Mouse (Mus musculus) CH12.LX (cell line): ENCODE results near the gene Spib. TPM values are rescaled to one million over a fixed set of nuclear protein-coding genes. Genes with fewer than 3 reads are reported as not detected.

Experiments
- DNase-seq: peaks from one replicate; pipeline ENCODE4 v3.0.0-alpha.2; 2013; ENCODE audit errors: extremely low read depth
- H3K27ac ChIP-seq: 2 replicates; pipeline ENCODE4 v1.5.1; 2012; ENCODE audit warnings: low read depth, mild to moderate bottlenecking, control low read depth, moderate library complexity; ENCODE audit not compliant: insufficient read depth
- H3K27me3 ChIP-seq: replicated peaks from 2 replicates; pipeline ENCODE3; 2012; ENCODE audit warnings: inconsistent platforms
- H3K36me3 ChIP-seq, 2 experiments: replicated peaks in 1 of 2; 2 replicates each; pipeline versions ENCODE3 to v1.6.1; 2012; ENCODE audit warnings: inconsistent platforms in 1 of 2, low read length in 1 of 2, mild to moderate bottlenecking in 1 of 2, mixed read lengths in 1 of 2, moderate library complexity in 1 of 2; ENCODE audit not compliant: control insufficient read depth in 1 of 2, insufficient read depth in 1 of 2
- H3K4me1 ChIP-seq, 2 experiments: 2 replicates each; pipeline ENCODE4 v1.6.1; 2012; ENCODE audit warnings: inconsistent platforms in 1 of 2, moderate library complexity in 1 of 2; ENCODE audit not compliant: insufficient read depth in 2 of 2, control insufficient read depth in 1 of 2
- H3K4me2 ChIP-seq: 2 replicates; pipeline ENCODE4 v1.6.1; 2012; ENCODE audit warnings: low read depth, mild to moderate bottlenecking, control low read depth; ENCODE audit not compliant: poor library complexity, insufficient read depth, severe bottlenecking
- H3K4me3 ChIP-seq, 3 experiments: fragments of 150-350 bp in 1 of 3; sonication (generic) in 1 of 3; replicated peaks in 1 of 3; 2 replicates each; pipeline versions ENCODE3 to v1.5.1; 2011 to 2012; ENCODE audit warnings: low read depth in 2 of 3, low read length in 2 of 3, mild to moderate bottlenecking in 2 of 3, moderate library complexity in 2 of 3, control low read depth in 1 of 3, improper control_type of control experiment in 1 of 3, inconsistent platforms in 1 of 3, mixed read lengths in 1 of 3; ENCODE audit not compliant: poor library complexity in 1 of 3
- H3K79me2 ChIP-seq: replicated peaks from 2 replicates; pipeline ENCODE4 v1.6.1; 2012; ENCODE audit warnings: mild to moderate bottlenecking, moderate library complexity; ENCODE audit not compliant: control insufficient read depth, poor library complexity, insufficient read depth, severe bottlenecking; ENCODE audit errors: extremely low read depth
- H3K9ac ChIP-seq: 2 replicates; pipeline ENCODE4 v1.6.1; 2012; ENCODE audit warnings: low read depth, mild to moderate bottlenecking, control low read depth, moderate library complexity; ENCODE audit not compliant: insufficient read depth
- H3K9me3 ChIP-seq: replicated peaks from 2 replicates; pipeline ENCODE3; 2012; ENCODE audit warnings: low read length, inconsistent platforms, mixed read lengths
- CHD1 ChIP-seq: IDR thresholded peaks from 2 replicates; pipeline ENCODE4 v1.6.1; 2012; ENCODE audit warnings: low read depth, low read length, improper control_type of control experiment, inconsistent platforms
- CTCF ChIP-seq, 2 experiments: IDR thresholded peaks in 1 of 2; conservative IDR thresholded peaks in 1 of 2; 2 replicates each; pipeline ENCODE4 v1.5.1; 2011 to 2012; ENCODE audit warnings: low read depth in 2 of 2, low read length in 2 of 2, improper control_type of control experiment in 1 of 2, inconsistent platforms in 1 of 2, mild to moderate bottlenecking in 1 of 2, moderate library complexity in 1 of 2
- ELF1 ChIP-seq: IDR thresholded peaks from 2 replicates; pipeline ENCODE4 v1.6.1; 2014; ENCODE audit warnings: low read depth, mild to moderate bottlenecking, inconsistent platforms, low read length, improper control_type of control experiment
- EP300 ChIP-seq: IDR thresholded peaks from 2 replicates; pipeline ENCODE4 v1.6.1; 2011; ENCODE audit warnings: low read length, improper control_type of control experiment
- ETS1 ChIP-seq: conservative IDR thresholded peaks from 2 replicates; pipeline ENCODE4 v1.6.1; 2012; ENCODE audit warnings: low read depth, mild to moderate bottlenecking, inconsistent platforms, low read length, improper control_type of control experiment, moderate library complexity
- IRF4 ChIP-seq: IDR thresholded peaks from 2 replicates; pipeline ENCODE4 v1.6.1; 2014; ENCODE audit warnings: low read depth, mild to moderate bottlenecking, inconsistent platforms, low read length, improper control_type of control experiment
- JUND ChIP-seq: conservative IDR thresholded peaks from 2 replicates; pipeline ENCODE4 v1.6.1; 2011; ENCODE audit warnings: low read depth, low read length, improper control_type of control experiment
- MAFK ChIP-seq: IDR thresholded peaks from 2 replicates; pipeline ENCODE4 v1.6.1; 2011; ENCODE audit warnings: low read length, improper control_type of control experiment; ENCODE audit not compliant: insufficient replicate concordance
- MAZ ChIP-seq: IDR thresholded peaks from 2 replicates; pipeline ENCODE4 v1.6.1; 2012; ENCODE audit warnings: low read depth, mild to moderate bottlenecking, inconsistent platforms, low read length, improper control_type of control experiment, moderate library complexity
- NELFE ChIP-seq: IDR thresholded peaks from 2 replicates; pipeline ENCODE4 v1.6.1; 2011; ENCODE audit warnings: low read depth, low read length, improper control_type of control experiment
- PAX5 ChIP-seq: IDR thresholded peaks from 2 replicates; pipeline ENCODE4 v1.6.1; 2012; ENCODE audit warnings: low read length, inconsistent platforms, mixed read lengths
- POLR2AphosphoS2 ChIP-seq: IDR thresholded peaks from 2 replicates; pipeline ENCODE4 v1.6.1; 2011; ENCODE audit warnings: low read depth, low read length, improper control_type of control experiment
- RAD21 ChIP-seq: IDR thresholded peaks from 2 replicates; pipeline ENCODE4 v1.6.1; 2011; ENCODE audit warnings: low read depth, mild to moderate bottlenecking, low read length, improper control_type of control experiment, moderate library complexity
- RCOR1 ChIP-seq: conservative IDR thresholded peaks from 2 replicates; pipeline ENCODE4 v1.6.1; 2012; ENCODE audit warnings: low read depth, mild to moderate bottlenecking, inconsistent platforms, low read length, improper control_type of control experiment
- SMC3 ChIP-seq: IDR thresholded peaks from 2 replicates; pipeline ENCODE4 v1.6.1; 2011; ENCODE audit warnings: low read depth, low read length, improper control_type of control experiment
- ZC3H11A ChIP-seq: IDR thresholded peaks from 2 replicates; pipeline ENCODE4 v1.6.1; 2012; ENCODE audit warnings: low read depth, mild to moderate bottlenecking, inconsistent platforms, low read length, improper control_type of control experiment
- ZMIZ1 ChIP-seq: IDR thresholded peaks from 2 replicates; pipeline ENCODE4 v1.6.1; 2012; ENCODE audit warnings: low read depth, mild to moderate bottlenecking, inconsistent platforms, low read length, improper control_type of control experiment
- dilution Hi-C: fragments of 300-500 bp; cut with MboI; formaldehyde crosslinking; loops from 2 replicates; pipeline ENCODE4 v1.14.3; 2020; ENCODE audit warnings: low sequenced_read_pairs; ENCODE audit not compliant: extremely low pct_unique_long_range_greater_than_20kb, extremely low pct_ligation_motif_present
- in situ Hi-C: fragments of 300-500 bp; cut with MboI; formaldehyde crosslinking; loops from 3 replicates; pipeline ENCODE4 v1.14.3; 2019; ENCODE audit warnings: low sequenced_read_pairs, low pct_ligation_motif_present, low pct_unique_long_range_greater_than_20kb, mixed read lengths
- polyA plus RNA-seq: library from polyadenylated mRNA; unstranded; fragments of >175 nt; gene quantifications from 2 replicates; pipeline ENCODE4 v1.2.1, GENCODE M21; 2012; ENCODE audit warnings: low read depth; ENCODE audit not compliant: insufficient read length
- total RNA-seq, 2 experiments: library from RNA; depleted of rRNA; stranded (reverse); fragments of 300-350 nt in 1 of 2; fragments of >200 nt in 1 of 2; gene quantifications; 2 replicates each; pipeline ENCODE4 v1.2.3; 2012 to 2014

Gene Spib
- total and polyA plus RNA-seq, 3 experiments, result 194 to 336 (median 200) TPM

- no peak for TF ChIP-seq JUND
- TF ChIP-seq ZC3H11A, result peak; percentile 62
- TF ChIP-seq RAD21, result peak; percentile 96
- no peak for TF ChIP-seq MAZ
- TF ChIP-seq EP300, result no peak
- TF ChIP-seq CTCF (conservative IDR thresholded peaks at IDR 0.05 in 1 of 2, IDR thresholded peaks at IDR 0.05 in 1 of 2; ENCODE audit: low read depth in 2 of 2, low read length in 2 of 2), result peak; percentile 97 to 100
- peak; percentile 97 for TF ChIP-seq SMC3
- no peak for TF ChIP-seq ZMIZ1
- no peak overlapping the region for H3K4me2 ChIP-seq
- peak; percentile 76 for DNase-seq
- H3K27me3 ChIP-seq, result peaks cover 24% of the 10 kb centered on the region
- H3K4me1 ChIP-seq, result no peaks in the 10 kb centered on the region
- no peak overlapping the region for H3K9ac ChIP-seq
- H3K36me3 ChIP-seq, result peaks cover 4 to 39% of the 10 kb centered on the region in 2 experiments
- in situ Hi-C loops, result loop anchor here (10.0 kb wide), 1 partner anchor 100 kb away; the partner anchor contains the start of genes 1700008O03Rik and Syt3
- H3K27ac ChIP-seq, result no peak overlapping the region
- H3K79me2 ChIP-seq, result no peaks in the 10 kb centered on the region
- H3K9me3 ChIP-seq, result no peaks in the 10 kb centered on the region
- dilution Hi-C loops, result no loop called here
- H3K4me3 ChIP-seq, result no peak overlapping the region
These were observed 46.9 kb downstream of the Spib start for GRCm38 (mm10) chr7:44484841-44485571.

- H3K4me3 ChIP-seq, result no peak overlapping the region
- in situ Hi-C loops (loop anchor here (10.0 kb wide), 1 partner anchor 99 kb away; the partner anchor contains the start of genes 1700008O03Rik and Syt3), dilution Hi-C loops (no loop called here)
- H3K4me1 ChIP-seq, result no peaks in the 10 kb centered on the region
- H3K9me3 ChIP-seq, result no peaks in the 10 kb centered on the region
- no peak overlapping the region for H3K27ac ChIP-seq
- peaks cover 31% of the 10 kb centered on the region for H3K27me3 ChIP-seq
- DNase-seq, result no peak
- no peaks in the 10 kb centered on the region for H3K79me2 ChIP-seq
- H3K9ac ChIP-seq, result no peak overlapping the region
- H3K4me2 ChIP-seq, result no peak overlapping the region
- peaks cover 3 to 32% of the 10 kb centered on the region in 2 experiments for H3K36me3 ChIP-seq
- TF ChIP-seq CHD1 (no peak), NELFE (no peak), RCOR1 (no peak), PAX5 (no peak), MAFK (no peak), EP300 (no peak), ELF1 (no peak), IRF4 (no peak), ETS1 (no peak), POLR2AphosphoS2 (no peak)
These were observed 47.8 kb downstream of the Spib start for GRCm38 (mm10) chr7:44484109-44484508.
